Mouse (Mus musculus): ENCODE data around the gene Rcor2.

GRCm38 (mm10) chr19:7267091-7267741 lies at the start of gene Rcor2:
- TF ChIP-seq POLR2A (IDR thresholded peaks at IDR 0.05; ENCODE audit: control insufficient read depth, low read depth, low read length) (no peak), CTCF (IDR thresholded peaks at IDR 0.05; ENCODE audit: control insufficient read depth, insufficient read depth, insufficient replicate concordance, low read depth, low read length) (no peak)
